Mouse (Mus musculus) fat pad, adult 2 months (tissue): ENCODE data around the gene Gpr143.
"Not testable (repeated sequence)": the region's sequence is repeated elsewhere in the genome, so short reads cannot be mapped to it uniquely, and the experiment has no call there.

Source experiments
- DNase-seq: peaks from one replicate; pipeline ENCODE4 v3.0.0-alpha.2; 2011; ENCODE audit warnings: low read depth, low spot score; ENCODE audit errors: extremely low read depth

Gpr143 gene

DNA sequence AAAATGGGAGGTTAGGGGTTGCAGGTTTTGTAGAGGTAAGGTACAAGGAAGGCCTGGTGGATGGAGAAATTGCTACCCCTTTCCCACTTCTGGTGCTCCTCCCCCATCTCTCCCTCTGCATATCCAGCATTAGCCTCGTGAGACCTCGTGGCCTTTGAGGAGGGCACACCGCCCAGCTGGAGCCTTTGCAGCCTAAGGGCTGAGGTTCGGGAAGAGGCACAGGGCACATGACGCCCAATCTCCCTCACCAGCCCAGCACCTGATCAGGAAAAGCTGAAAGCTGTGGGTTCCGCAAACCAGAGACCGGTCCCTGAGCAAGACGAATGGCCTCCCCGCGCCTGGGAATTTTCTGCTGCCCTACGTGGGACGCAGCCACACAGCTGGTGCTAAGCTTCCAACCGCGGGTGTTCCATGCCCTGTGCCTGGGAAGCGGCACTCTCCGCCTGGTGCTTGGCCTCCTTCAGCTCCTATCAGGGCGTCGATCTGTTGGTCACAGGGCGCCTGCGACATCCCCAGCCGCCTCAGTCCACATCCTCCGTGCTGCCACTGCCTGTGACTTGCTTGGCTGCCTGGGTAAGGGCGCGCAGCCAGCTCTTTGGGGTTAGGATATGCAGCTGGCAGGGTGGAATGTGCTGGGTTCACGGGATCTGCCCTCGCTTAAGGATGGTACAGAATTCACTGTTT is at the start of gene Gpr143:
Gene Gpr143 (plus strand): TSS at position 202 of the 684 bp plus-strand sequence.
- no peak for DNase-seq

DNA sequence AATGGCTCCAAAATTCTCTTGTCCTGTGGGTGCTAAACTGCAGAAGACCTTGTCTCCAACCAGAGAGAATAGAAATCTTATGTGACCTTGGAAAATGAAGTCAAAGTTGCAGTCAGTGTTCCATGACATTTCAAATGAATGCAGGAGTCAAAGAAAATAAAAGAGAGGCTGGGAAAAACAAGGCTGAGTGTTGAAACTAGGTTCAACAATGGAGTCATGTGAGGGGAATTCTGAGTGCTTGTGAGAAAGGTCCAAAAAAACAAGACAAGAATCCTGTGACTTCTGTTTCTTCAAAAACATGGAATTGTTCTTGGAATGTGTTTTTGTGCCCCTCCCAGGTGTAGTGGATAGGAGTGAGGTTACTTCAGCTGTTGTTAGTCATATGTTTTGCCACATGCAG is 46.4 kb upstream of the Gpr143 start:
- no peak for DNase-seq

DNA sequence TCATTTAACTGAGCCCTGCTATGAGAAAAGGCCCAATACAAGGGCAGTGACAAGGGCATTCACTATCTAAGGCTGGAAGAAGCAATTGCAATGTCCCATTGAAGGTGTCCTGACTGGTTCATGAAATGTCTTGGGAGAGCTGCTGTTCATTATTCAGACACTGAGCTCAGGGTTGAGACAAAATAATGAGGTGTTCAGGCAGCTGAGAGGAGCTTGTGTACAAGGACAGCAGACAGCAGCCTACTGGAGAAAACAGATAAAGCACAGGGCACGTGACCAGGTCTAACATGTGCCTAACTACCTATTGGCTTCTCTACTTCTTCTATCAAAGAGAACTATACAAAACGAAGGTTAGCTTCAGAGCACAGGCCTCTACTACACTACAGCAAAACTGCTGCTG is 43.5 kb upstream of the Gpr143 start:
- no peak for DNase-seq

DNA sequence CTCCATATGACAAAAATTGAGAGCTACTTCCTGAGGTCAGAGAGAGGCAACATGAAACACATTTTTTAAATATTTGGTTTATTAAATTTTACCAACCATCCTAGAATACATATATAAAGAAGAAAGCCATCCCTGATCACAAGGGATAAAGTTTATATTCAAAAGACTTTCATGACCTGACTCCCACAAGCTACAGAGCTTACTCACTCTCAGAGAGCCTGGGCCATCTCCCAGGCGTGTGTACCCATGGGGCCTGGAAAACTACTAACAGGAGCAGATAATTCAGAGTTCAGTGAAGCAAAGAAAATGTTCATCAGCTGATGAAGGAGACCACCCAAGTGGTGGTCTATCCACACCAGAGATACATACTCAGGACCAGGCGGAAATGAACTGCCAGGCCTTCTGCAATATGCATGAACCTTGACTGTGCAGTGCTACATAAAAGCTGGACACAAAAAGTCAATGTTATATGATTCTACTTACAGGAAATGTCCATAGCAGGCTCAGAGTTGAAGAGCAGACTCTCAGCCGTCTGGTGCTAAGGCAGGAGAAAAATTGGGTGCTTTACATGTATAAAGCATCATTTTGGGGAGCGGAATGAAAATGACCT is 42.9 kb upstream of the Gpr143 start:
- no peak for DNase-seq

DNA sequence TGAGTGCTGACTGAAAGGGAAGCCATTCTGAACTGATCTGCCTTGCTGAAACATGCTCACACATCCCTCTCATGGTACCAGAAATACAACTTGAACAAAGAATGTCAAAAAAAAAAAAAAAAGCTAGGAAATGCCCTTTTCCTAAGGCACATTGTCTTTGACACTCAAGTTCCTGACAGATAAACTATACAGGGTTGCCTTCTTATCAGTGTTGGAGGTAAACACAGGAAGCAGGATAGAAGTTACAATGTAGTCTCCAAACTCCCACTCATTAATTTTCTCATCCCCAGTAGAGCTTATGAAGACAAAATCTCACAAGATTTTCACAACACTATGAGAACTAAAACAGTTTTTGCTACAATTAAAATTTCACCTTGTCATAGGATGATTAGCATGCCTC is 38.1 kb upstream of the Gpr143 start:
- DNase-seq, result no peak

DNA sequence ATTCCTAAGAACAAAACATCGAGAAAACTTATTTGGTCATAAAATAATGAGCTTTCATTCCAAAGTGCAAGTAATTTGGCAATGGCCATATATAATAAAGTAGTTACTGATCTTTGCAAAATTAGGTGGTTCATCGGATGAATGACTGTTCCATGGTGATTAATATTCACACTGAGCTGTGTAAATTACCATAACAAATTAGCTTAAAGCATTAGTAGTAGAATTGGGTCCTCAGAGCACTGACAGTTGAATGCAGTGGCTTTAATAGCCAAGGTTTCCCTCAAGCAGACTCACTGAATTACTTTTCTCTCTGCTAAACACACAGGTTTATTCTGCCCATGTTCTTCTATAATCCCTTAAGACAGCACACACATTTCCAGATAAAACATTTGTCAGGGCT is 35.8 kb upstream of the Gpr143 start:
- no peak for DNase-seq

DNA sequence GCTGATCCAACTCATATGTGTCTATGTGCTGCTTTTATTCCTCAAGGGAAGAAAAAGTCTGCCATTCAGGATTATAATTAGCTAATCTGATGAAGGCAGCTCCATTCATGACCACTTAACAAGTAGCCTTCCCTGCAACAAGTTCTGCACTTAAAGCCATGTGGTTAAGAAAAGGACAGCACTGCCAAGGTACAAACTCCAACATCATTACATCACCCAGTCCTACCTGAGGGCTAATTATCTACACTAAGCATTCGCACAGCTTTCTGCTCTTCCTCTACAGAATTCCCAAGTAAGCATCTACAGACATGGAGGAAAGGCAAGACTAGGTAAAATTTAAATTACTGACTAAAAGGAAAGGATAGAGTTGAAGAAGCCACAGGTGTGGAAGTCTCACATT is 25.9 kb upstream of the Gpr143 start:
- DNase-seq, result peak; percentile 42

DNA sequence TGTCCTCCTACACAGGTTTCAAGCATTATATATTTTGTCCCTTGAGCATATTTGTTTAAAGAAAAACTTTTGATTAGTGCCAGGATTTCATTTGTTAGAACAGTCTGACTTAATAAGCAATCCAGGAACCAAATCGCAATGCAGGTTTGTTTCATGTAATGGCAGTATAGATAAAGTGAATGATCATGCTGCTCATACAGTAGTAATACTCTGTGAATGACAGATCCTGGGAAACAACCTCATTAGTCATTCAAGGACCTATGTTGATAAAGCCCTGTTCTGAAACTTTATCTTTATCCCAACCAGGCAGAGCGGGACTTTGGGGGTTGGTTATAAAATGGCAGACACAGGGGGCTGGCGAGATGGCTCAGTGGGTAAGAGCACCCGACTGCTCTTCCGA is 25.4 kb upstream of the Gpr143 start:
- no peak for DNase-seq

DNA sequence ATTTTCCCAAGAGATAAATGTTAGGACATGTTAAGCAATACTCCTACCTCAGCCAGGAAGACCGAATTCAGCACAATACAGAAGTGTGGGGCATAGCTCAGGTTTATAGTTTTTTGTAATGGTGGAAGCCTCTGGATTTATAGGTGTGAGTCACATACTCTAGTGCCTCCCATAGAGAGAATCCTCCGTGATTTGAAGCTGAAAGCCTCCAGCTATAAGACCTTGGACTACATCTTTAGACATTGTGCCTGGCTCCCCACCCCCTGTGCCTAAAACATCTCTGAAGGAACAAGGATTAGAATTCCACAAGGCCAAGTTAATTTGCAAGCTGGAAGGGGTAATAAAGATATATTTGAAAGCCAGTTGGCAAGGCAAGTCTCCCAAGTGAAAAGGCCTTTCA is 19.3 kb upstream of the Gpr143 start:
- peak; percentile 19 for DNase-seq

DNA sequence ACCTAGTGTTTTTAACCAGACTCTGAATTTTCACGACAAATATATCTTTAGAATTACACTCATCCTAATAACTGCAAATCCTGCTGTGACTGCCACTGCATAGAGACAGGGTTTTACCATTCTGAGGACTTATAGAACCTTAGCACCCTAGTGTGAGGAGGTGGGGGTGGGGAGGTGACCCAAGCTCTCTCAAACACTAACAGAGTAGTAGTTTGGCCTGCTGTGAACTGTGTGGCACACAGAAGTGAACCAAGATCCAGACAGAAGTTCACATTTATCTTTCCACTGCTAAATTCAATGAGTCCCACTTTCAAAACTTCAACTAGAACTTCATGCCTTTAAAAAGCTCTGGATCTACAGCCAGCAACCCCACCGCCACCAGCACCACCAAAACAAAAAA is 18.9 kb upstream of the Gpr143 start:
- no peak for DNase-seq

DNA sequence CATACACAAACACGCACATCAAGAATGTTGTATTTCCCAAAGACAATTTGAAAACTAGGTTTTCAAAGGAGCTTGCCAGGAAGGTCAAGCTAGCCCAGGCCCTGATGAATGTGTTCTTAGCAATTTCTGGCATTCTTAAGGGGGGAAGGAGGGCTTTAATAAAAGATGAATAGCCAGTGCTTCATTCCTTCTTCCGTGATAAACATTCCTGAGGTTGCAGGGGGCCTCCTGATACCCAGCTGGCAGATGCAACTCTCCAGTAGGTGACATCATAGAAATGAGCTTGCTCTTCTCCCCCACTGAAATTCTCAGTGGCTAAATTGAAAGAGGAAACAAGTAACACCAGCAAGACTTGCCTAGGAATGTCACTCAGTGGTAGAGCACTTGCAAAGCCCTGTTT is 17.6 kb upstream of the Gpr143 start:
- DNase-seq, result no peak

DNA sequence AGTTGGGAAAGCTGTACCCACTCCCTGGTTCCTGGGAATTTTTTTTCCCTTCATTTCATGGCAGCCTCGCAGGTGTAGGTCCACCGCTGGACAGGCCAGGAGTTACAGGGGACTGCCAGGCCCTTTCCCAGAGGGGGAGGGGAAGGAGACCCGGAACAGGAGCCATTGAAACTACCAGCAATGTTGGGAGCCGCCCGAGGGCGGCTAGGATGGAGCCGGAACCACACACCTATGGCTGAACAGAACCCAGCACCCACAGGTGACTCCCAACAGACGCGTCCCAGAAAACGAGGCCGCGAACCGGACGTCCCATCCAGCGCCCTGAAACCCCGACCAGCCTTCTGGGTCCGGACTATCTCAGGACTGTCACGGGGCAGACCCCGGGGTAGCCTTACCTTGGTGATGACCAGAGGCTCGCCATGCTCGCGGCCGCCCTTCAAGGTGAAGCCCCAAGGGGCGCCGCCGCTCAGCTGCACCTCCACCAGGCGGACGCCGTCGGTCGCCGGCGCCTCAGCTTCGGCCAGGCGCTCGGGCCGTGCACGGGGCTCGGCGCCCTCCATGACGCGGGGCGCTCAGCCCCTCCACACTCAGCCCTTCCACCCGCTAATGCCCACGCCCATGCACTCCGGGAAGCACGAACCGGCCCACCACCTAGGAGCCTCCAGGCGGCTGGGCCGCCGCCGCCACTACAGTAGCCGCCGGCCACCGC is 12.7 kb upstream of the Gpr143 start, which contains the start of gene Shroom2:
Gene Shroom2 (minus strand): TSS at position 575 of the 709 bp plus-strand sequence.
- DNase-seq, result no peak

DNA sequence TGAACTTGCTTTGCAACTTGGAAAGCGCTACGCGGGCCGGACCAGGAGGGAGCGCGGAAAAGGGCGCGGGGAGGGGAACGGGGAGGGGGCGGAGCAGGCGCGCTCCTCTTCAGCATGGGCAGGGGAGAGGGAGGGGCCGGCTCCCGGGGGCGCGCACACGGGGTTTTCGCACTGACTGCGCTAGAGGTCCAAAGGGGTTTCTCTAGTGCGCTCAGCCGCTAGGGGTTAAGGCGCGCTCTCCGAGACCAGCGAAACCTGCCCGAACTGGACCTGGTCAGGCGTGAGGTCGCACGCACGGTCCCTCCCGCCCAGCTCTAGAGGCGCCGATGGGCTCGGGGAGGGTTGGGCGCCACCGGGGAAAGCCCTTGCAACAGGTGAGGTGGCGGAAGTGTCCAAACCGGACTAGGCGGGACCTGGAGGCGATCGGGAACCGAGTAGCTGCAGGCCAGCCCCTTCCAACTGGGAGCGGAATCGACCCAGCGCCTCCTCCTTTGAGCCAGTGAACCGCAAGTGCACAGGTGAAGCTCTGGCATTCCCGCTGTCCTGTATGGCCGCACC is 12.0 kb upstream of the Gpr143 start:
- DNase-seq, result no peak

DNA sequence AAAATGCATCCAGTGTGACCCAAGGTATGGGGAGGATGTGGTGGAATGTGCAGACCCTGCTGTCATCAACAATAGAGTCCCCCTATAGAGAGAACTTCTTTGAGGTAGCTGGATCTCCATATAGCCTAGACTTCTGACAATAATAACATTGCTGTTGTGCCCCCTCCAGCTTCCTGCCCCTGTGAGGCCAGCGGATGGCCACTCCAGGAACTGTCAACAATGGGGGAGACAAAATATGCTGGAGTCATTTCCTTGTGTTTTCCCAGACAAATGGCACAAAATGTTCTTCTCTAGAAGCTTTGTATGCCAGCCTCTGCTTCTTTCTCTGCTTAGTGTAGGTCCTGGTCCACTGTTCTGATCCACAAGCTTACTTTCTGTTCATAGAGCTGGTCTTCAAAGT is 6.4 kb downstream of the Gpr143 start:
- DNase-seq, result no peak

DNA sequence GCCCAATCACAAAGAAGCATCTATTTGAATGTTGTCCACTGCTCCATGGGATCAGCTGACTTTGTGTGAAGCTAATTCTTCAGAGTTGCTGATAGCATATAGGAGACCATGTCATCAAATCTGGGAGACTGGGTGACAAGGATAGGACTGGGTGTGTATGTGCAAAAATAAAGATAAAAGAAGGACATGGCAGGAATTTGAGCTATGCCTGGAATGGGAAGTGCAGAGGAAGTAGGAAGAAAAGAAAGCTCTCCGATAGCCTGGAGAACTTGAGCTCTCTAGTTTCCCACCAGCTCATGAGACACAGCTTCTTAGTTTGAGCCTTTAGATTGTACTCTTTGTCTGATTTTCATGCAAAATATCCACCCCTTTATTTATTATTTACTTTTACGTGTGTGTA is 6.9 kb downstream of the Gpr143 start:
- no peak for DNase-seq

DNA sequence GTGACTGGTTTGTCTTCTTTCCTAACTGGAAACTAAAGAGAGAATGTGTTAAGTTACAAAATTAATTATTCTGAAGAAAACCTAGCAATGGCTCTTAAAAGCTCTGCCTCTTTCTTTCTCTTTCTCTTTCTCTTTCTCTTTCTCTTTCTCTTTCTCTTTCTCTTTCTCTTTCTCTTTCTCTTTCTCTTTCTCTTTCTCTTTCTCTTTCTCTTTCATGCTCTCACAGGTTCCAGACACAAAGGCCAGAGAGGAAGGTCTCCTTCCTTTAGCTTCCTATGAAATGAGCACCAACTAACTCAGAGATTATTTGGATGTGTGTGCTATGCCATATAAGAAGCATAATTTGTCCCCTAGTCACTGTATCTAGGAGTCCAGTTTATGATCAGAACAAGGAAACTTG is 23.6 kb downstream of the Gpr143 start:
- no peak for DNase-seq

DNA sequence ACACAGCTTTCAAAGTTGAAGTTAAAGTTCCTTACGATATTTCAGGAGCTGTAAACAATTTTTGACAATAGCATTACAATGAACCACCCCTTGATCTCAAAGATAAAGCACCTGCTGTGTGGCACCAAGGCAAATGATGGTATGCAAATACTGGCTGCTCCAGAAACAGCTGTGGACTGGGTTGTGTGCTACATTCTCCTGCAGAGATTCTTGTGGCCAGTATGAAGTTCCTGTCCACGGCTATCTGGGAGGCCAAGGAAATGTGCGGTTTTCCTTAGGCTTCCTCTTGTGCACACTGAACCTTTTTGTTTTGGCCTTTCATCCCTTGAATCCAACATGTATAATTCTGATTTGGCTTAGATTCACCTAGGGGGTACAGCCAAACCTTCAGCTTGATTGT is 31.6 kb downstream of the Gpr143 start:
- DNase-seq, result no peak

DNA sequence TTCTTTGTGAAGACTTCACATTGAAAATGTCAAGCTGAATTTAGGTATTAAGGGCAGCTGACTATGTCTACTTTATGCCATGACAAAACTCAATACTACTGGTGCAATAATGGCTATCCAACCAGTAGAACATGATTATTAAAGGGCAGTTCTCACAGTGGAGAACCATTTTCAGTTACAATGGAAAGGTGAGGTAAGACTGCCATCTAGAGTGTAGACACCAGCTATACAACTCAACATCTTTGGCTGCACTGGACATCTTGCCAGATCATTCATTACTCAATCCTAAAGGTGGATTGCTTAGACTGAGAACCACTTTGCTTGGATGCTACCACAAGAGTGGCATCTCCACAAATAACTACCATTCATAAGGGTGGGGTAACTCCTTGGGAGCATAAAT is 37.3 kb downstream of the Gpr143 start:
- DNase-seq, result peak; percentile 3

DNA sequence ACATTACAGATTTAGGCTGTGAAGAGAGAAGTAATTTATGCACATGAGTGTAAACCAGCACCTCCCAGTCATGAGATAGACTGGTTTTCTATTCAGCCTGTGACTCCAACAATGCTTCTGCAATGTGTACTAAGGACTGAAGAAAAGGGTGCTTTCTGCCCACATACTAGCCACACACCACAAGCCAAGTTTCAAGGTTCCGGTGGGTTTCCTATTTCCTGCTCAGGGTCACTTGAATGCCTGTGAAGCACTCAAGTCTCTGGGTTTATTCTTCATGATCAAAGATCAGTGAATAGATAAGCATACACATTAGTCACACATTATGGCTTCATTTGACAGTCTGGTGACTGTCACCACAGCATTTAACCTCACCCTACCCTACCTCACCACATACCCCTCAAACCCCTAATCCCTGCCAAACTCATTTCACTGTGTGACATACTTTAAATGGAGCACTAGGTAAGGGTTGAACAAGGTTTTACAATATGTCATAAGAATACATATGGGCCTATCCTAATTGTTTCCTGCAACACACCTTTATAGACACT is 49.4 kb downstream of the Gpr143 start:
- not testable (repeated sequence) for DNase-seq

DNA sequence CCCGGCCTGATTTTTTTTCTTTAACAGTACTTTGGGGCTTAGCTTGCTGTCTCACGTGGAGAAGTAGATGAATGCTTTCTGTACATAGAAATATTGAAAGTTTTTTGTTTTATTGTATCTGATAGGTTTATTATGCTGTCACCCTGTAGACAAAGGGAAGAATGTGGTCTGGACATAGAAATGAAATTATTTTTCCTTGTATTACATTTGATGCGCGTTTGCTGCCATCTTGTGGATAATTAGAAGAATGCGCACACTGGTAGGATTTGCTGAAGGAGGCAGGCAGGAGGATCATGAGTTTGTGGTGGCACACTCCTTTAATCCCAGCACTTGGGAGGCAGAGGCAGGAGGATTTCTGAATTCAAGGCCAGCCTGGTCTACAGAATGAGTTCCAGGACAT is 53.2 kb downstream of the Gpr143 start:
- not testable (repeated sequence) for DNase-seq

DNA sequence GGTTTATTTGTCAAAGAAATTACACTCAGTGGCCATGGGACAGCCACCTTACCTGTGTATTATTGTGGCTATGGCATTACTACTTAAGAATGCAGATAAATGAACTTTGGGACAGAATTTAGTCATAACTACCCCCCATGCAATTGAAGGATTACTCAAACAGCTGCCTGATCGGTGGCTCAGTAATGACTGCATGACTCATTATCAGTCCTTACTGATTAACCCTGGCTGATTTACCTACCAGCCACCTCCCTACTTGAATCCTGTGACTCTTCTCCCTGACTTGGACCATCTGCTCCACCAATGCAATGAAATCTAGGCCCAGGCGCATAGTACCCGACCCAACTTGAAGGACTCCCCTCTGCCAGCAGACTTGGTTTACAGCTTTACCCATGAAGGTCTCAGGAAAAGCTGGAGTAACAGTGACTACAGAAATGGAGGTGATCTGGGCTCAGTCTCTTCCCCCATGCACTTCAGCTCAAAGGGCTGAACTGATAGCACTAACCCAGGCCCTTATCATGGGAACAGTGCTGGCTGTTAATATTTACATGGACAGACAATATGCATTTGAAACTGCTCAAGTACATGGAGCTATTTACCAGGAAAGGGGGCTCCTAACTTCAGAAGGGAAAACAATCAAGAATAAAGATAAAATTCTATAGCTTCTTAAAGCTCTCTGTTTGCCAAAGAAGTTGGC is 73.5 kb downstream of the Gpr143 start:
- DNase-seq, result no peak
